Mouse (Mus musculus) 3T3-L1 (cell line): ENCODE measurements around the gene Tsga10.
"Not testable (repeated sequence)": the region's sequence is repeated elsewhere in the genome, so short reads cannot be mapped to it uniquely, and the experiment has no call there.

ENCODE experiments used
- DNase-seq: peaks from one replicate; pipeline ENCODE4 v3.0.0-alpha.2; 2015; ENCODE audit warnings: low read depth, low spot score

Gene Tsga10

GRCm38 (mm10) chr1:37719761-37720640, 146.2 kb downstream of the Tsga10 start, which contains the start of gene 2010300C02Rik:
2010300C02Rik (minus strand) TSS chr1:37720085.
- DNase-seq: no peak

- DNase-seq: no peak
Observed at GRCm38 (mm10) chr1:37719030-37719723, 147.1 kb downstream of the Tsga10 start.

GRCm38 (mm10) chr1:37718516-37718915, 147.7 kb downstream of the Tsga10 start:
- DNase-seq: no peak

- DNase-seq: no peak
Observed at GRCm38 (mm10) chr1:37717415-37718195, 148.6 kb downstream of the Tsga10 start.

- not testable (repeated sequence) for DNase-seq
Observed at GRCm38 (mm10) chr1:37712357-37712737, 153.9 kb downstream of the Tsga10 start.

GRCm38 (mm10) chr1:37711596-37712356, 154.5 kb downstream of the Tsga10 start:
- DNase-seq: no peak

- DNase-seq: no peak
Observed at GRCm38 (mm10) chr1:37711082-37711481, 155.1 kb downstream of the Tsga10 start.

GRCm38 (mm10) chr1:37709736-37710135, 156.5 kb downstream of the Tsga10 start:
- DNase-seq: no peak

- no peak for DNase-seq
Observed at GRCm38 (mm10) chr1:37708270-37708955, 157.8 kb downstream of the Tsga10 start.
